Mouse (Mus musculus) E14TG2a.4 (cell line): Measurements from ENCODE around the gene 2610008E11Rik.

ENCODE experiments used
- CTCF ChIP-seq: conservative IDR thresholded peaks from 2 replicates; pipeline ENCODE4 v1.5.1; 2014; ENCODE audit warnings: low read length
- NANOG ChIP-seq: IDR thresholded peaks from 2 replicates; pipeline ENCODE4 v1.6.1; 2014; ENCODE audit warnings: borderline replicate concordance, low read length, mixed read lengths
- POU5F1 ChIP-seq: IDR thresholded peaks from 2 replicates; pipeline ENCODE4 v1.6.1; 2014; ENCODE audit warnings: low read length, borderline replicate concordance

GRCm38 (mm10) chr10:79115085-79115484, 17.7 kb upstream of the 2610008E11Rik start:
- no peak for TF ChIP-seq CTCF
- TF ChIP-seq NANOG, result no peak
- no peak for TF ChIP-seq POU5F1
